Mouse (Mus musculus): ENCODE measurements around the gene Psmb5.

Psmb5 gene

DNA sequence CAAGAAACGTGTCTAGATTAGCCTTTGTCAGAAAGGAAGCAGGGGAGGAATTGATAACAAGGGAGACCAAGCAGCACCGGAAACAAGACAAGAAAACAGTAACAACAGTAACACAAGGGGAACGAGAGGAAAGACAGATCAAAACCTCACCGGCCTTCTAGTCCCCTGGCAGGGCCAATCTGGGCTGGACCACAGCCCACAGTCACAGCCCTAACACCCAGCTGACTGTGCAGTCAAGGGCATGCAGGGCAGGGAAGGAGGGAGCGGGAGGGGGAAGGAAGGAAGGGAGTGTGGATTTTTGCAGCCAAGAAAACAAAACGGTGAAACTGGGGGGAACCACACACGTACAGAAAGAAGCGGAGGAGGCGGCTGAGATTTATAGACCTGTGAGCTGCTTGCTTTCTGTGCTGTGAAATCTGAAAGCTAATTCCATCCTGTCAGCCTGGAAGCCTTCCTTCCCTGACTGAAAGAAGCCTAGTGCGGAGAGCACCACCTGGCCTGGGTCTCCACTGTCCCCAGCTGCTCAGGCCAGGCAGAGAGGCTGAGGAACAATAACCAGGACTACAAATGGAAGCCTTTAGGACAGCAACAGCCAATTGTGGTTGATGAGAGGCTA, 25.4 kb downstream of the Psmb5 start:
- DNase-seq (ENCODE audit: low spot score) = no peak

DNA sequence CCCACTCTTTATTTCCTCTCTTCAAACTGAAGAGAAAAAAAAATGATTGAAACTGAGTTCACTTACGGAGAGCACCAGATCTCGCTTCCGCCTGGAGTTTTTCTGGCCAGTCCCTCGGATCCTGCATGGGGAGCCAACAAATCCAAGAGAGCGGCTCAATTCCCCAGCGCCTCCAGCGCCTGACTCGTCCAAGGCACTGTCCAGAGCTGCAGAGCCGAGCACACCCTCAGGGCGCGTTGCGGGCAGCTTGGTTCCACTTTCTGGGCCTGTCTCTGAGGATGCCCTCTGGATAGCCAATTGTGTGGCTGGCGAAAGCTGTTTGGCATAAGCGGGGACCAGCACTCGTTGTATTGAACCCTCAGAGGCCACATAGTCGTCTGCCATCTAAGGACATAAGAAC, 26.8 kb downstream of the Psmb5 start:
- DNase-seq (ENCODE audit: low spot score) = no peak

- peak; percentile 58 for DNase-seq (ENCODE audit: low spot score)
Measured at GRCm38 (mm10) chr14:54583681-54584338, 34.0 kb downstream of the Psmb5 start.

DNA sequence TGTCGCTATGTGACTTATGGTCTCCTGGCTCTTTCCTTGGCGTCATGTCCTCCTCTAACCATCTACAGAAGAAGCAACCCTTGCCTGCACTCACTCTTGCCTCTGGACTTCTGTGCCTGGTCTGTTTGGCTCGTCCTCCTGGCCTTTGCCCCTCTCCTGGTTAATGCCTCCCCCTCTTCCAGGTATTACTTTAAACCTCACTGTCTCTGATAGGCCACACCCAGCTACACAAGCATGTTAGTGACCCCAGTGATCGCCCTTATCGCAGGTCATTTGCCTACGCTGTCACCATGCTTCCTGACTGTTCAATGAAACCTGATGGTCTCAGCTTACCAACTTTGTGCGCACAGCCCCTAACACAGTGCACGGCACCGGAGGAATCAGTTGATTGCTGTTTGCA, 35.3 kb downstream of the Psmb5 start:
- DNase-seq (ENCODE audit: low spot score) = no peak

GRCm38 (mm10) chr14:54579638-54580037, 38.2 kb downstream of the Psmb5 start:
- no peak for DNase-seq (ENCODE audit: low spot score)

DNA sequence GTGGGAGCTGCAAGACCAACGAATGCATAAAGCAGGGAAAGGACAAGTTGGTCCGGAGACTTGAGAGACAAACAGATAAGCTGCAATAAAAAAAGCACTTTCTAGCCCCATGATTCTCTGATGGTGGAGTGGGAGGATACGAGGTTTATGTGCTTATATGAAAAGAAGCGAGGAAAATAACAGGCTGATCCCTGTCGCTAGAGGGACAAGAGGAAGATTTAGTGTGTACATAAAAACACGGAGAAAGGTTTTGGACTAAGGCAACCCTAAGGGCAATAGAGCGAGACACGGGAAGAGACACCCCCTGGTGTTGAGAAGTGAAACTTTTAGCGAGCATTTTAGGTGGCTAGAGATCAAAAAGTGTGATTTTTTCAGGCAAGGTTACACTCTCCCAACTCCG, 39.8 kb downstream of the Psmb5 start:
- DNase-seq (ENCODE audit: low spot score) = no peak

DNA sequence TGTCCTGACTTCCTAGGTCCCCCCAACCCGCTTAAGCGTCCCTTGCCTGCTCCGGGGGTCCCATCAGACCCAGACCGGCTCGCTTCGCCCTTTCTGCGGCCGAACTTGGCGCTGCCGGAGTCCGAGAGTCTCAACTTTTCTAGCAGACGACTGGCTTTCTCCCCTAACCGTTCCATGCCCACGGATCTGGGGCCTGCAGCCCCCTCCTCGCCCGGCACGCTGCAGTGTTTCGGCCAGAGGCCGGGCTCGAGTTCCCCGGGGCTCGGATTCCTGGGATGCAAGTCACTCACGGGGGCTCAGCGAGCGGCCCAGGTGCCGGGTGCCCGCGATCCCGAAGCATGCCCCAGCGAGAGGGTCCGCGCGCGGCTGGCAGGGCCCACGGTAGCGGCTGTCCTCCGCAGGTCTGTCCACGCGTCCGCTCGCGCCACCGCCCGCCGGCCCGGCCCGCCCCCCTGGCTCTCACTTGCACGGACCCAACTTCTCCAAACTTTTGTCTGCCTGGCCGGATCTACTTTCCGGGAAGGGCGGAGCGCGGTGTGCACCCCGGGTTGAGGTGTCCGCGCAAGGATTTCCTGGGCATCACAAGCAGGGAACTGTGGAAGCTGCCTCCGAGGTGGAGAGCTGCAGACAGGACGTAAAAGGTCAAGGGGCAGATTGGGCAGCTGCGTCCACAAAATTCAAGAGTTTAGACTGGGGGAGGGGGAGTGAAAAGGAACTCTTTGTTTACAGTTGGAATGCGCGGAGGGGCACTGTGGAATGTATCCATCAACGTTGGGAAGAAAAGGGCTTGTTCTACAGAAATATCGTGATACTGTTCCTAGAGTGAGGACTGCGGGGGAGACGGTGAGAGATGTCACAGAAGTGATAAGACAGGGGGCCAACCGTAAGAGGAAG, 40.5 kb downstream of the Psmb5 start, which contains the start of gene Ajuba:
TSS of gene Ajuba (minus strand) at position 470 of the 894 bp plus-strand sequence.
- DNase-seq (ENCODE audit: low spot score) = peak; percentile 76

DNA sequence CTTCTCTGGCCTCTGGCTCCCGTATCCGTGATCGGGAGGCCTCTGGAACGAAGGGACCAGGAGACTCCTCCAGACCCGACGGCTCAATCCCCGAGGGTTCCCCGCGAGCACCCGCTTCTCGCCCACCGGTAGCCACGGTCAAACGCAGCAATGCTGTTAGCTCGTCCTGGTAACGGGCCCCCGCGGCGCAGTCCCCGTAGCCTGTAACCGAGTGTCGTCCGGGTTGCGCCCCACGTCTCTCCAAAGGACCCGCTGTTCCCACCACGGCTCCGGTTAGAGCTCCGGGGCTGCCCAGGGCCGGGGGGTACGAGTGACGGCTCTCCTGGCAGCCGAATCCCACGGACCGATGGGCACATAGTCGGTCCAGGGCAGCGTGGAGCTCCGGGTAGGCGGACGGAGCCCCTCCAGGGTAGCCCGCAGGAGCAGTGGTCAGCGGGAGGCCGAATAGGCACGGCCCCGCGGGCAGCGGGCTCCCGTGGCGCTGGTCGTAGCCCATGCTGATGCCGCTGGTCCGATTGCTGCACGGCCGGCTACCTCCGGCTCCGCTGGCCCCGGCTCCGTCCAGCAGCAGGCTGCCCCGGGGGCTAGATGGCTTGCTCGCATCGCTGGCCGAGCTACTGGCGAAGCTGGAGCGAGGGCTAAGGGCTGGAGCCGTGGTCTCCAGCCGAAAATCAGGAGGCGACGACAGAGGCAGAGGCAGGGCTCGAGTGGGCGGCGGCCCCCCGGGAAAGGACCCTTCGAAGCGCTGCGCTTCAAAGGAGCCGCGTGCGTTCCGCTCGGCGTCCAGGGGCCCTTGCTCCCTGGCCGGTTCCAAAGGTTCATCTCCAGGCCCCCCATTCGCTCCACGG, 41.4 kb downstream of the Psmb5 start:
- no peak for DNase-seq (ENCODE audit: low spot score)

GRCm38 (mm10) chr14:54575631-54576030, 42.2 kb downstream of the Psmb5 start:
- DNase-seq (ENCODE audit: low spot score) = no peak

DNA sequence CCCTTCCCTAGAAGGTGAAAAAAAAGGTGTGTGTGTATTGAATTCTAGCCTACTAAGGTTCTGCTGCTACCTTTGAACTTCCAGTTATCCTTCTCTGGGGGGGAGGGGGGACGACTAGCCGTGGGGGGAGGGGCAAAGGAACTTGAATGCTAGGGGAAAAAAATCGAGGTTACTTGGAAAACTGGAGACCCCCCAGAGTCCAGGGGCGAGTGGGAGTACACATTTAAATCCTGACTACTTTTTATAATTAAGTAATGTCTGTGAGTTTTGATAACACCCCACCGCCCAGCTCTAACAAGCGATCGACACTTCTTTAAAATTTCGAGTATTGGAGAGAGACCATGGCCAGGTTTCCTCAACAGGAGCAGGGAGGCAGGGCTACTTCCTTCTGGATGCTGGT, 42.8 kb downstream of the Psmb5 start:
- DNase-seq (ENCODE audit: low spot score) = no peak

GRCm38 (mm10) chr14:54574253-54574652, 43.6 kb downstream of the Psmb5 start:
- DNase-seq (ENCODE audit: low spot score) = no peak

- DNase-seq (ENCODE audit: low spot score) = no peak
Measured at GRCm38 (mm10) chr14:54572790-54573736, 44.8 kb downstream of the Psmb5 start.

GRCm38 (mm10) chr14:54572122-54572521, 45.7 kb downstream of the Psmb5 start:
- no peak for DNase-seq (ENCODE audit: low spot score)

DNA sequence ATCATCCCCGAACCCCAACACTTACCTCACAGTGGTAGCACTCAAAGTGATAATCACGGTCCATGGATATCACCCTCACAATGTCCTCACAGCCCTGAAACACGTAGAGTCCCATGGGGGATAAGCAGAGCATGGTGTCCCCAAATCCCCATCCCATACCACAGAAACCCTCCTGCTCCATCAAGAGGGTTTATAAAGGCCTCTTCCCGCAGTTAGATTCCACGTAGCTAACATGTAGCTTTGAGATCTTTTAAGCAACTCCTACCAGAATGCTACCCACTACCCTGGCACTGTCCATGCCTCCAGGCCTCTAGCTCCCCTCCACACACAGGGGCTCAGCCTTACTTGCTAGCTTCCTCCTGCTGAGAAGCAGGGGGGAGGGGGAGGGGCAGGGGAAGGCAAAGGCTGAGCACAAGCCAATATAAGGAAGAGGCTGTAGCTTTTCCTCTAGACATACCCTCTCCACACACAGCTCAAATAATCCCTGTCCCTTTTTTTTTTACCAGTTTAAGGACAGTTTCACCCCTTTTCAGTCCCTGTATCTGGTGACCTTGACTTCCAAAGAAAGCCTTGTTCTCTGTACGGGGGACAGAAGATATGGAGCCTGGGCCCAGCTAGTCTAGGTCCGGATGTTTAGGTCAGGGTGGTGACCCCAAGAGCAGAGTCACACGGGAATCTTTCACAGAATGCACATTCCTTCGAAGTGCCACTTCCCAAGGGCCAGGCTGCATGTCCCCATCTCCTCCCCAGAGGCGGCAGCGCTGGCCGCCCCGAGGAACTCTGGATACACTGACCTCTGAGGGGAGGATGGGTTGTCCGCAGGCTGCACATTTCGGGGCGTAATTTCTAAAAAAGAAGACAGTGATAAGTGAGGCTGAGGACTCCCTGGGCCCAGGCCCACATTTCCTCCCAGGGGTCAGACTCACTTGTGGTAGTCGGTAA, 48.1 kb downstream of the Psmb5 start:
- no peak for DNase-seq (ENCODE audit: low spot score)

DNA sequence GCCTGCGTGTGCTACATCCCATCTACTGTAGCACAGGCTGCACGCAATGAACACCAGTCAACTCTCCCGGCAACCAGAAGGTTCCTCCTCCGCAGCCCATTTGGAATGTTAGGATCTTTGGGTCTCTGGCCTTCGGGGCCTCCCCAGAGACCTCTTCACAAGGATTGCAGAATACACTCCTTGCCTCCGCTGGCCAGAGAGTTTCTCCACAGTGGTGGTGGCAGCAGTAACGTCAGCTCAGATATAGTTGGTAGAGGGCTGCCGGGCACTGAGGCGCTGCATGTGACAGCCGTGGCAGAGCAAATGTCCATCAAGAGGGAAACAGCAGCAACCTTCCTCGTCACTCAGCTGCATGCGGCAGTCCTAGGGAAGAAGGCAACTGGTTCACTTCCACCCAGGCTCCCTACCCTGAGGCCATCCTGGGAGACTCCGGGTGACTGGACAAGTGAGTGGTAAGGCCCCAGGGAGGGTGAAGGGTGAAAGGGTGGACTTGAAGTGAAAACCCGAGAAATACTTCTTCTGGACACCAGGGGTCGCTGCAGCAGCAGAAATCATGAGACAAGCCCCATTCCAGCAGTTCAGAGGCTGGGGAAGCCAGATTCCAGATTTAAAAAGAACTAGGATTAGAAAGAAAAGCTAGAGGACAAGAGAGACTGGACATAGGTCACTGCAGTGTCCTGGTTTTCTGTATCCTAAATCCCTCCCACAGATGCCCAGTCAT, 49.0 kb downstream of the Psmb5 start:
- peak; percentile 76 for DNase-seq (ENCODE audit: low spot score)
